In the genomic region with DNA sequence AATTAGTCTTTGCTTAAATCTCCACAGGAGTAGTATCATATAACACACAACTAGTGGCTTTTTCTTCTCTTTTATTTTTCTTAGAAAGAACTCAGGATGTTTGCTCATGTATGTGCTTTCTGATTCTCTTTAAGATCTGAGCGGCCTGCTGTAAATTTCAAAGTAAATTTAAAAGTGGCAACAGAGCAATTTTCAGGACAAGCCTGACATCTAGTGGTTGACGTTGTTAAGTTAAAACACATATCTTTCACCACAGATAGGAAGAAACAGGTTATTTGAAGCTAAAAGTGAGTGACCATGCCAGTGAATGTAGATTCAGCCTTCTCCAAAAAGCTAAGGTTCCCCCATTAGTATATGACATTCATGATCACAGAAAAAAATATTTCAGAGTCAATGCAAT, we compare ENCODE assay signal across 7 mouse cellular contexts. TPM values are rescaled to one million over a fixed set of nuclear protein-coding genes. Genes with fewer than 3 reads are reported as not detected.
DNase-seq lines count a peak whose midpoint lies in the region; ATAC-seq lines count a peak whose summit lies in the region.
"Not testable (repeated sequence)": the region's sequence is repeated elsewhere in the genome, so short reads cannot be mapped to it uniquely, and the experiment has no call there.

No protein-coding gene starts in this region.

- H3K36me3 ChIP-seq in forebrain, embryonic 14.5 days (ENCODE audit: control insufficient read depth, insufficient read depth, low read length); hindbrain, embryonic 14.5 days (replicated peaks; ENCODE audit: control insufficient read depth, insufficient read depth): not testable (repeated sequence)

- 0 out of 2 replicates have a peak, but pooled peaks have one; percentile 37 for ATAC-seq in forebrain, embryonic 14.5 days
- peak; percentile 59; the same call in 1 of the 2 replicates for ATAC-seq in hindbrain, embryonic 14.5 days (ENCODE audit: low FRiP score)
- 0 out of 2 replicates have a peak, but pooled peaks have one; percentile 19 for ATAC-seq in neutrophil, adult 5-6 weeks (ENCODE audit: extremely low read depth, insufficient number of reproducible peaks, low FRiP score, poor library complexity, severe bottlenecking)

- H3K4me3 ChIP-seq in forebrain, embryonic 14.5 days (ENCODE audit: low read depth, low read length); hindbrain, embryonic 14.5 days (replicated peaks; ENCODE audit: low read length): not testable (repeated sequence)

- not testable (repeated sequence) for H3K9me3 ChIP-seq in forebrain, embryonic 14.5 days (replicated peaks; ENCODE audit: control insufficient read depth, low read length); hindbrain, embryonic 14.5 days (ENCODE audit: control insufficient read depth, low read length)

- not testable (repeated sequence) for H3K27ac ChIP-seq in forebrain, embryonic 14.5 days (ENCODE audit: low read depth, low read length); hindbrain, embryonic 14.5 days

- DNase-seq in MN1 (ENCODE audit: low spot score) = peak; percentile 36
- peak; percentile 17 to 24 for DNase-seq in cerebellum, adult 18-20 months
- peak; percentile 77 for DNase-seq in forebrain, embryonic 14.5 days (ENCODE audit: low spot score)
- DNase-seq in hindbrain, embryonic 14.5 days (ENCODE audit: low spot score) = peak; percentile 87
- peak; percentile 5 for DNase-seq in layer of hippocampus, adult 9-11 months
- peak; percentile 12 for DNase-seq in lung, postnatal 25 days (ENCODE audit: low spot score)

- H3K9ac ChIP-seq in forebrain, embryonic 14.5 days (ENCODE audit: low read length); hindbrain, embryonic 14.5 days: not testable (repeated sequence)

- not testable (repeated sequence) for H3K4me2 ChIP-seq in forebrain, embryonic 14.5 days (ENCODE audit: low read length); hindbrain, embryonic 14.5 days (replicated peaks)

- not testable (repeated sequence) for H3K27me3 ChIP-seq in forebrain, embryonic 14.5 days (replicated peaks; ENCODE audit: control insufficient read depth, insufficient read depth, low read length); hindbrain, embryonic 14.5 days (ENCODE audit: control insufficient read depth, insufficient read depth, low read length)

- not testable (repeated sequence) for H3K4me1 ChIP-seq in forebrain, embryonic 14.5 days (ENCODE audit: control insufficient read depth, insufficient read depth, low read length); hindbrain, embryonic 14.5 days (replicated peaks; ENCODE audit: control insufficient read depth, insufficient read depth, low read length)

- 19% methylated on average over 2 of the region's 2 CpGs for whole genome bisulfite sequencing in forebrain, embryonic 14.5 days
- 22% methylated on average over 2 of the region's 2 CpGs for WGBS in hindbrain, embryonic 14.5 days

RNA-seq across cellular contexts. Expression of gene Zfp120, which starts 36.9 kb away (rescaled TPM):
- 13.8 and 16.0 TPM in 2 replicates for polyA plus RNA-seq in forebrain, embryonic 14.5 days (2014; fragmentation: Nextera tagmentation; extraction: Ambion mirVana)
- polyA plus RNA-seq in hindbrain, embryonic 14.5 days (2014; fragmentation: Nextera tagmentation; extraction: Ambion mirVana) = 12.2 and 13.1 TPM in 2 replicates
- 19.3 and 23.0 TPM in 2 replicates for total RNA-seq in neutrophil, adult 5-6 weeks (2017)

Comparison
In these comparisons a context has a peak if more than half of its experiments do, and no peak if none do; other contexts are left out.
1. DNase-seq: peak in every context shown above with its lines; median percentile 87 in hindbrain, embryonic 14.5 days; 77 in forebrain, embryonic 14.5 days; 36 in MN1; 20 in cerebellum, adult 18-20 months; 12 in lung, postnatal 25 days; 5 in layer of hippocampus, adult 9-11 months.